Mouse (Mus musculus): ENCODE results near the gene Slc22a17. TPM values are rescaled to one million over a fixed set of nuclear protein-coding genes. Genes with fewer than 3 reads are reported as not detected.

Slc22a17 gene
- polyA plus RNA-seq, 2 experiments, result 57.9 to 403 TPM

- no peak for ATAC-seq (ENCODE audit: low FRiP score, low read depth)
- 90% methylated on average over 3 of the region's 3 CpGs for WGBS
Observed at GRCm38 (mm10) chr14:54959197-54959596, 46.3 kb upstream of the Slc22a17 start.

GRCm38 (mm10) chr14:54958503-54958902 lies 45.6 kb upstream of the Slc22a17 start:
- Histone ChIP-seq H3K9me3 (ENCODE audit: control insufficient read depth, low read length) (no peaks in the 10 kb centered on the region), H3K9ac (ENCODE audit: low read depth, low read length, severe bottlenecking) (no peak overlapping the region), H3K4me2 (replicated peaks; ENCODE audit: low read depth, low read length, severe bottlenecking) (no peak overlapping the region), H3K27me3 (ENCODE audit: control insufficient read depth, insufficient read depth, low read length) (no peaks in the 10 kb centered on the region), H3K27ac (replicated peaks; ENCODE audit: low read depth, low read length) (no peak overlapping the region), H3K4me3 (replicated peaks; ENCODE audit: low read length) (no peak overlapping the region), H3K36me3 (ENCODE audit: control insufficient read depth, insufficient read depth, low read length) (no peaks in the 10 kb centered on the region), H3K4me1 (ENCODE audit: control insufficient read depth, insufficient read depth, low read length) (no peaks in the 10 kb centered on the region)
- 92% methylated on average over 4 of the region's 4 CpGs for WGBS
- ATAC-seq (ENCODE audit: low FRiP score, low read depth), result no peak
- no peak for DNase-seq (ENCODE audit: low spot score)
- TF ChIP-seq POLR2A (IDR thresholded peaks at IDR 0.05; ENCODE audit: borderline replicate concordance, extremely low read depth, insufficient read depth, insufficient read length), result no peak

More at GRCm38 (mm10) chr14:54959197-54959596, 46.3 kb upstream of the Slc22a17 start:
- Histone ChIP-seq H3K9ac (ENCODE audit: low read depth, low read length, severe bottlenecking) (no peak overlapping the region), H3K4me3 (replicated peaks; ENCODE audit: low read length) (no peak overlapping the region), H3K4me2 (replicated peaks; ENCODE audit: low read depth, low read length, severe bottlenecking) (no peak overlapping the region), H3K9me3 (ENCODE audit: control insufficient read depth, low read length) (no peaks in the 10 kb centered on the region), H3K36me3 (ENCODE audit: control insufficient read depth, insufficient read depth, low read length) (no peaks in the 10 kb centered on the region), H3K27ac (replicated peaks; ENCODE audit: low read depth, low read length) (no peak overlapping the region), H3K4me1 (ENCODE audit: control insufficient read depth, insufficient read depth, low read length) (no peaks in the 10 kb centered on the region), H3K27me3 (ENCODE audit: control insufficient read depth, insufficient read depth, low read length) (no peaks in the 10 kb centered on the region)
- TF ChIP-seq POLR2A (IDR thresholded peaks at IDR 0.05; ENCODE audit: borderline replicate concordance, extremely low read depth, insufficient read depth, insufficient read length), result no peak
- DNase-seq (ENCODE audit: low spot score), result no peak

GRCm38 (mm10) chr14:54956533-54956932 lies 43.6 kb upstream of the Slc22a17 start:
- DNase-seq (ENCODE audit: low spot score), result no peak
- H3K9me3 ChIP-seq (ENCODE audit: control insufficient read depth, low read length), result no peaks in the 10 kb centered on the region
- TF ChIP-seq POLR2A (IDR thresholded peaks at IDR 0.05; ENCODE audit: borderline replicate concordance, extremely low read depth, insufficient read depth, insufficient read length), result no peak

GRCm38 (mm10) chr14:54955481-54955880 lies 42.5 kb upstream of the Slc22a17 start:
- WGBS, result 76% methylated on average over 3 of the region's 3 CpGs
- H3K27ac ChIP-seq (replicated peaks; ENCODE audit: low read depth, low read length), result no peak overlapping the region
- no peak overlapping the region for H3K4me3 ChIP-seq (replicated peaks; ENCODE audit: low read length)
- H3K4me1 ChIP-seq (ENCODE audit: control insufficient read depth, insufficient read depth, low read length), result no peaks in the 10 kb centered on the region
- H3K27me3 ChIP-seq (ENCODE audit: control insufficient read depth, insufficient read depth, low read length), result no peaks in the 10 kb centered on the region
- H3K36me3 ChIP-seq (ENCODE audit: control insufficient read depth, insufficient read depth, low read length), result no peaks in the 10 kb centered on the region
- H3K9me3 ChIP-seq (ENCODE audit: control insufficient read depth, low read length), result no peaks in the 10 kb centered on the region
- no peak overlapping the region for H3K9ac ChIP-seq (ENCODE audit: low read depth, low read length, severe bottlenecking)
- no peak overlapping the region for H3K4me2 ChIP-seq (replicated peaks; ENCODE audit: low read depth, low read length, severe bottlenecking)
- DNase-seq (ENCODE audit: low spot score) (no peak), ATAC-seq (ENCODE audit: low FRiP score, low read depth) (no peak)
- TF ChIP-seq POLR2A (IDR thresholded peaks at IDR 0.05; ENCODE audit: borderline replicate concordance, extremely low read depth, insufficient read depth, insufficient read length), result no peak

More at GRCm38 (mm10) chr14:54956533-54956932, 43.6 kb upstream of the Slc22a17 start:
- no peaks in the 10 kb centered on the region for H3K4me1 ChIP-seq (ENCODE audit: control insufficient read depth, insufficient read depth, low read length)
- no peaks in the 10 kb centered on the region for H3K27me3 ChIP-seq (ENCODE audit: control insufficient read depth, insufficient read depth, low read length)
- H3K4me2 ChIP-seq (replicated peaks; ENCODE audit: low read depth, low read length, severe bottlenecking), result no peak overlapping the region
- no peak overlapping the region for H3K27ac ChIP-seq (replicated peaks; ENCODE audit: low read depth, low read length)
- ATAC-seq (ENCODE audit: low FRiP score, low read depth), result no peak
- no peak overlapping the region for H3K9ac ChIP-seq (ENCODE audit: low read depth, low read length, severe bottlenecking)
- 81% methylated on average over 9 of the region's 9 CpGs for WGBS
- H3K36me3 ChIP-seq (ENCODE audit: control insufficient read depth, insufficient read depth, low read length), result no peaks in the 10 kb centered on the region
- no peak overlapping the region for H3K4me3 ChIP-seq (replicated peaks; ENCODE audit: low read length)

- Histone ChIP-seq H3K27ac (replicated peaks; ENCODE audit: low read depth, low read length) (no peak overlapping the region), H3K4me2 (replicated peaks; ENCODE audit: low read depth, low read length, severe bottlenecking) (no peak overlapping the region), H3K27me3 (ENCODE audit: control insufficient read depth, insufficient read depth, low read length) (no peaks in the 10 kb centered on the region), H3K4me3 (replicated peaks; ENCODE audit: low read length) (no peak overlapping the region), H3K9me3 (ENCODE audit: control insufficient read depth, low read length) (no peaks in the 10 kb centered on the region), H3K4me1 (ENCODE audit: control insufficient read depth, insufficient read depth, low read length) (no peaks in the 10 kb centered on the region), H3K36me3 (ENCODE audit: control insufficient read depth, insufficient read depth, low read length) (no peaks in the 10 kb centered on the region), H3K9ac (ENCODE audit: low read depth, low read length, severe bottlenecking) (no peak overlapping the region)
- ATAC-seq (ENCODE audit: low FRiP score, low read depth), result no peak
- TF ChIP-seq POLR2A (IDR thresholded peaks at IDR 0.05; ENCODE audit: borderline replicate concordance, extremely low read depth, insufficient read depth, insufficient read length), result no peak
- DNase-seq (ENCODE audit: low spot score), result no peak
- WGBS, result 76% methylated on average over 3 of the region's 3 CpGs
Observed at GRCm38 (mm10) chr14:54954474-54954873, 41.5 kb upstream of the Slc22a17 start.

Measured in limb, embryonic 14.5 days (tissue).